Mouse (Mus musculus) right cerebral cortex, postnatal 10 days (tissue): Measurements from ENCODE around the gene Arl6ip4.

Experiments
- DNase-seq, 2 experiments: peaks; one replicate each; pipeline ENCODE4 v3.0.0; 2021; ENCODE audit warnings: low spot score in 2 of 2

The Arl6ip4 gene

DNA sequence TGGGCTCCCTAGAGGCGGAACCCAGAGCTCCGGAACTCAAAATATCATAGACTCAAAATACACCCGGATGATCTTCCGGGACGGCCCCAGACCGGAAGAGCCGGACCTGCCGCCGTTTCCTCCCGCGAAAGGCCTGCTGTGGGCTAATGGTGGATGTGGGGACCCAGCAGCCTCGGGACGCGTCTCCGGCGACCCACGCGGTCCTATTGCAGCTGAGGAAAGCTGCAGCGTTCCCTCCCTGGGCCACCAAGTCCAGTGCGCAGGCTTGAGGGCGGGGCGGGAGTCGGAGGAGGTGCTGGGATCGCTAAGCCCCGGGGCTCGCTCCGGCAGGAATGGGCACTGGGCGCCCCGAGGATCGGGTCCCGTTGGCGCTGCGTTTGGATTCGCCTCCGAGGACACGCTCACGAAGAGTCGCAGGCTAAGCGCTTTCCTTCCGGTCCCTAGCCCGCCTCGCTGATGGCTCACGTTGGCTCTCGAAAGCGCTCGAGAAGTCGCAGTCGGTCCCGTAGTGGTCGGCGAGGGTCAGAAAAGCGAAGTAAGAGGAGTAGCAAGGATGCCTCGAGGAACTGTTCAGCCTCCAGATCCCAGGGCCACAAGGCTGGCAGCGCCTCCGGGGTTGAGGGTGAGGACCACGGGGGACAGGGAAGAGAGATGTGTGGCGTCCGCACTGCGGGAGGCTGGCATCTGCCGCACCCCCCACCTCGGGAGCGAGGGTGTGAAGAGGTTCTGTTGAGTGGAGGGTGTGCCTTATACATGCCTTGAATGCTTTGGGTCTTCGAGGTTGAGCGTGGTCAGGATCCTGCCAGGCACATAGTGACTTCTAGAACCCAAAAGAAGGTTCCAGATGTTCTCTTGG, at the start of gene Arl6ip4:
Gene Arl6ip4 (plus strand): TSS at position 100 of the 856 bp plus-strand sequence.
- peak; percentile 89 to 90 for DNase-seq

GRCm38 (mm10) chr5:124069657-124070056, 46.2 kb upstream of the Arl6ip4 start:
- DNase-seq, result no peak

- no peak for DNase-seq
Observed at GRCm38 (mm10) chr5:124073682-124074081, 42.2 kb upstream of the Arl6ip4 start.

DNA sequence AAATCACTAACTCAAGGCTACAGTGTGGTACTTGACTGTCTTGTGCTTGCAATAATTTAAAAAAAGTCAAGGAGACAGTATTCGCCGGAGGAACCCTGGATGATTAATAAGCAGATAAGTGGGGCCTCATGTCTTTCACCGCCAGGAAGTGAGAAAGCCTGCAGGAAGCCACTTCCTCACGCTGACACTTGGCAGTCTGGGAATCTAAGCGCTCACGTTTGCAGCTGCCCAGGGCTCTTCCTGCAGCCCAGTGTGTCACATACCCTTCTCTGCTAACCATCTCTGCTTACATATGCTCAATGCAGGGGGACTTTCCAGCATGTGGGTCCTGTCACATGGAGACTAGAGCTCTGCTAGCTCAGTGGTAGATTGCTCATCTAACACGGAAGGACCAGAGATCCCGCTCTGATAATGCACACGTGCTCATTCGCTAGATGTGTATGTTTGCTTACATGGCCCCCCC, 41.0 kb upstream of the Arl6ip4 start:
- peak in 1 of 2 experiments; percentile 34 for DNase-seq

- DNase-seq, result peak in 1 of 2 experiments; percentile 28
Observed at GRCm38 (mm10) chr5:124075716-124076115, 40.2 kb upstream of the Arl6ip4 start.

GRCm38 (mm10) chr5:124076559-124076958, 39.3 kb upstream of the Arl6ip4 start:
- no peak for DNase-seq

- DNase-seq, result no peak
Observed at GRCm38 (mm10) chr5:124077241-124077640, 38.6 kb upstream of the Arl6ip4 start.

DNA sequence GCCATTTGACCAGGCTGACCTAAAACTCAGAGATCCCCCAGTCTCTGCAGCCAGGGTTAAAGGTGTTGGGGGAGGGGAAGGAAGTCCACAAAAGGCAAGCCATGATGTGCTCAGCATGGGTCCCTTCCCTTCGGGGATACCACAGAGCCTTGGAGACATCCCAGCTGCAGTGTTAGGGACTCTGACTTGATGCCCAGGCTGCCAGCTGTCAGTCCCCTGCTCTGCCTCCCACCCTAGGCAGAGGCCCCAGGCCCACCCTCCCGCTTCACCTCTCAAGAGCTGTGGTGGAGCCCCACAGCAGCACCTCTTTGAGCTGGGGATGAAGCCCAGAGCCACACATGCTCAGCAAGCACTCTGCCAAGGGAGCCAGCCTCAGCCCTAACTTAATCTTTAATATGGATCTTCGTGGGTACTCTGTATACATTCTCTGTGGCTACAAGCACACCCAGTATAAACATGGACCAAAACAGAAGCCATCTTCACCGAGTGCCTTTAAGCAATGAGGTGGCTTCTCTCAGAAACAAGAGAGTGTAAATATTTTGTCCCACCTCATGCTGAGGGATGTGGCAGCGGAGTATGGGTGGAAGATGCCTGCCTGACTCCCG, 37.9 kb upstream of the Arl6ip4 start:
- peak in 1 of 2 experiments; percentile 29 for DNase-seq

DNA sequence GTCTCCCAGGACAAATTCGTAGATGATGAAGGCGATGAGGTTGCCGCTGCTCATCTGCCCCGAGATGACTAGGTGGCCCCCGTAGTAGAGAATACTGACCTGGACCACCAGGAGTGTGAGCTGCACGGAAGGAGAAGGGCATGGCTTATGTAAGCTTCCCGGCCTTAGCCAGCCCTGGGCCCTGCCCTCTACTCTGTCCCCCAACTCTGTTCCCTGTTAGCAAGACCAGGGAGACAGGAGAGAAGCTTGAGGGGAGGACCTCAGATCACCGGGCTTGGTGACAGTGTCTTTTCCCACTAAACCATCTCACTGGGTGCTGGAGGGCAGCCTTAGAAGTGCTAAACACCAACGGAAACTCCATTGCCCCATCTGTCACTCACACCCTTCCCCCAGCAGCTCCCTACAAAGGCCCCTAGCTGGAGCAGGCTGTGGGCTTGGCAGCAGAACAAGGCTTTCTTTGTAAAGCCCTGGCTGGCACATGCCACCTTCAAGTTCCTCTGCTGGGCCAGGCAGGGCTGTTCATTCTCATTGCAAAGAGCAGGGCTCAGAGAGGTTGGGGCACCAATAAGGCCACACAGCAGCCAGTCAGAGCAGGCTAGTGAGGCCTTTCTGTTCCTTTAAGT, 37.0 kb upstream of the Arl6ip4 start:
- DNase-seq, result peak; percentile 87 to 90

DNA sequence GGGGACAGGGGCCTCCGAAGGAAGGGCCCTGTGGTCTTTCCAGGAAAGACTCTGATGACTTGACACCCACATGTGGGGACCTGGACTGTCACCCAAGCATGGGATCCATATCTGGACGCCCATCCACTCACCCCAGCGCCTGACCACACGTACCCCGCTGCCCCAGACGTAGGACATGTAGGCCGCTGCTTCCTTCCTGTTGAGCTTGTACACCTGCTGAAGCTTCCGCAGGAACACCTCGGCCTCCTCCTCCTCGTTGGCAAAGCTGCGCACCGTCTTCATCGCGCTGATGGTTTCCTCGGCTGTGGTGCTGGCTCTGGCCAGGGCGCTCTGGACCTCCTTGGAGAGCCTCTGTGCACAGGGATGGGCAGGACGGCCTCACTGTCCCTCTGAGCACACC, 36.0 kb upstream of the Arl6ip4 start:
- DNase-seq, result peak in 1 of 2 experiments; percentile 25

DNA sequence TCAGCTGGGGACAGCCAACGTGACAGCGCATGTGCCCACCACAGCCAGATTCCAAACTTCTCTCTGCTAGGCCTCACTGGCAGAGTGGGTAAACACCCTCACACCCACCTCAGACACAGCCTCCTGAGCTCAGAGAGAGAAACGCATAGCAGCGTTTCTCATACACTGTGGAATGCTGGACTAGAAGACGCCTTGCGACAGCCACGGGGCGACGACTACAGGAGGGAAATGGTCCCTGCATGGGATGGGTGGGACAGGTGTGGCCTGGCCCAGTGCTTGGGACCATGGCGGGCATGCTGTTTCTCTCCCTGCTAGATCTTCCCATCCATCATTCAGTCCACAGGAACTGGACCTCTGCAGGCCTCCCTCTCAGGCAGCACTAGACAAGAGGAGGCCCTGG, 33.4 kb upstream of the Arl6ip4 start:
- peak in 1 of 2 experiments; percentile 21 for DNase-seq

- DNase-seq, result peak in 1 of 2 experiments; percentile 25
Observed at GRCm38 (mm10) chr5:124082941-124083688, 32.8 kb upstream of the Arl6ip4 start.

- DNase-seq, result peak in 1 of 2 experiments; percentile 38
Observed at GRCm38 (mm10) chr5:124083850-124084587, 31.9 kb upstream of the Arl6ip4 start.

- peak; percentile 86 to 89 for DNase-seq
Observed at GRCm38 (mm10) chr5:124084588-124085173, 31.2 kb upstream of the Arl6ip4 start.

DNA sequence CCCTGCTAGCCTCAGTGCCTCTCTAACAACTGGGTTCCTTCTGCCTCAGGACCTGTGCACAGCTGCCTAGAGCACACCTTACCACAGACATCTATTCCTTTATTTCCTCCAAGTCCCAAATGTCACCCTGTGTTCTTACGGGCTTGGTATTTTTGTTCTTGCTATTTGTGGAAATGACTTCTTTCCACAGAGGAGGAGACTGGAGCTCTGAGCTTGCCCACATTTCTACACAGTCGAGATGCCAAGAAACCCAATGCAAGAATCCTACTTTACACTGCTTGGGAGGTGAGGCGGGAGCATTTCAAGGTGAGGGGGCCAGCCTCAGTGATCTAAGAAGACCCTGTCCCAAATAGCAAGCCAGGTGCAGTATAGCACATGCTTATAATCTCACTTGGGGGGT, 30.4 kb upstream of the Arl6ip4 start:
- DNase-seq, result peak in 1 of 2 experiments; percentile 41

DNA sequence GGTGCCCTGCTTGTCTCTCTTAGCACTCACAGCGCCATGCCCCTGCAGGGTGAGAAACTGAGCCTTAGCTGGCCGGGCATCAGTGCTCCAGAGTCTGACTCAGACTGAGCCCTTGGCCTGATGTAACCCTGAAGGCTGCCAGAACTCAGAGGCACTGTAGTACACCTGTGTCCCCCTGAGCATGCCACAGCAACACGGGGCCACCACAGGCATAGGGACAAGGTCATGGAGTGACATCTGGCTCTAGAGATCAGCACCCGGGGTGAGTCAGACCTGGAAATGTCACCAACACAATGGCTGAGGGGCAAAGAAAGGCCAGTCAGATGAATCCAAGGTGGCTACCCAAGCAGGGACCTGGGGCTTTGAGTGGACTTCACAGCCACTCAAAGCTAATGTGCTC, 29.0 kb upstream of the Arl6ip4 start:
- DNase-seq, result peak in 1 of 2 experiments; percentile 27

- no peak for DNase-seq
Observed at GRCm38 (mm10) chr5:124089868-124090267, 26.0 kb upstream of the Arl6ip4 start.

DNA sequence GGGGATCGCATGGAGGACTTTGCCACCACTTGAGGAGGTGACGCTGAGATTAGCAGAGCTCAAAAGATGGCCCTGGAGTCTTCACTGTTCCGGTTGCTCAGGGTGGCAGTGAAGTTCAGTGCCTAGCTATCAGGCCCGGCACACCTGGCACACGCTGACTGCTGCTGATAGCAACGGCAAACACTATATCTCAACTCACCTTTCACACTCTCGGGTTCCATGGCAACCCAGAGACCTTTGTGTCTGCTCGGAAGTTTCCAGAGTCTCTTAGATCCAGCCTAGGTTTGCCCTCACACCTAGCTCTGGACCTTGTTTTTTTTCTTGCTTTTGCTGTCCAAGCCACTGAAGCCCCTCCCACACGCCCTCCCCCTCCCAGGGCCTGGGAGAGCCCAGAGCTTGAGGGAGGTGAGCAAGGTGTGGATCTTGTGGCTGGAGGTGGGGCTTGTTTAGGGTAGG, 23.9 kb upstream of the Arl6ip4 start:
- peak in 1 of 2 experiments; percentile 31 for DNase-seq

- peak; percentile 87 to 89 for DNase-seq
Observed at GRCm38 (mm10) chr5:124093120-124093794, 22.6 kb upstream of the Arl6ip4 start.
